Mouse (Mus musculus) hindbrain, embryonic 13.5 days (tissue): ENCODE results near the gene Slc39a13. TPM values are rescaled to one million over a fixed set of nuclear protein-coding genes. Genes with fewer than 3 reads are reported as not detected.

ENCODE experiments used
- ATAC-seq: fragments of 200-750 bp; cut with Nextera tagmentation; 2 replicates; pipeline ENCODE4 v1.8.0; 2017; ENCODE audit warnings: moderate TSS enrichment; ENCODE audit not compliant: low FRiP score
- H3K27ac ChIP-seq: fragments of 300-500 bp; sonication (generic); 2 replicates; pipeline ENCODE4 v1.5.1; 2015; ENCODE audit warnings: inconsistent platforms, mild to moderate bottlenecking, moderate library complexity
- H3K27me3 ChIP-seq: fragments of 300-500 bp; sonication (generic); 2 replicates; pipeline ENCODE4 v1.6.1; 2015; ENCODE audit warnings: mild to moderate bottlenecking, inconsistent platforms
- H3K36me3 ChIP-seq: fragments of 300-500 bp; sonication (generic); 2 replicates; pipeline ENCODE4 v1.6.1; 2015; ENCODE audit warnings: mild to moderate bottlenecking, inconsistent platforms
- H3K4me1 ChIP-seq: fragments of 300-500 bp; sonication (generic); replicated peaks from 2 replicates; pipeline ENCODE4 v1.6.1; 2015; ENCODE audit warnings: inconsistent platforms
- H3K4me2 ChIP-seq: fragments of 300-500 bp; sonication (generic); 2 replicates; pipeline ENCODE4 v1.6.1; 2015; ENCODE audit warnings: inconsistent platforms, mild to moderate bottlenecking, moderate library complexity
- H3K4me3 ChIP-seq: fragments of 300-500 bp; sonication (generic); 2 replicates; pipeline ENCODE4 v1.5.1; 2015; ENCODE audit warnings: mild to moderate bottlenecking, inconsistent platforms
- H3K9ac ChIP-seq: fragments of 300-500 bp; sonication (generic); 2 replicates; pipeline ENCODE4 v1.6.1; 2015; ENCODE audit warnings: mild to moderate bottlenecking, inconsistent platforms
- H3K9me3 ChIP-seq: fragments of 300-500 bp; sonication (generic); 2 replicates; pipeline ENCODE4 v1.6.1; 2016; ENCODE audit warnings: inconsistent platforms
- WGBS: fragments of 180-500 bp; shearing (Covaris S2); methylation state at CpG from one replicate; pipeline ENCODE4 v1.1.7; 2015; 5-methylcytosine and 5-hydroxymethylcytosine counted together
- polyA plus RNA-seq: library from polyadenylated mRNA; unstranded; fragments of >200 nt; fragmentation: Nextera tagmentation; extraction: Ambion mirVana; gene quantifications from 2 replicates; pipeline ENCODE4 v1.2.1, GENCODE M21; 2015

Gene Slc39a13
- polyA plus RNA-seq, 1 experiment from 2014 or later: 28.1 TPM

GRCm38 (mm10) chr2:91086392-91087237, 16.4 kb upstream of the Slc39a13 start:
- Histone ChIP-seq H3K9ac (no peak overlapping the region; the same call in 1 of the 2 replicates), H3K4me1 (no peaks in the 10 kb centered on the region), H3K36me3 (no peaks in the 10 kb centered on the region), H3K27ac (no peak overlapping the region), H3K9me3 (no peaks in the 10 kb centered on the region), H3K27me3 (no peaks in the 10 kb centered on the region), H3K4me3 (no peak overlapping the region), H3K4me2 (no peak overlapping the region)
- 57% methylated on average over 9 of the region's 9 CpGs for whole genome bisulfite sequencing
- no peak for ATAC-seq

- Histone ChIP-seq H3K9ac (no peak overlapping the region; the same call in 1 of the 2 replicates), H3K4me3 (no peak overlapping the region), H3K4me2 (no peak overlapping the region), H3K9me3 (no peaks in the 10 kb centered on the region), H3K4me1 (no peaks in the 10 kb centered on the region), H3K36me3 (no peaks in the 10 kb centered on the region), H3K27ac (no peak overlapping the region), H3K27me3 (no peaks in the 10 kb centered on the region)
- ATAC-seq: no peak
- WGBS: 86% methylated on average over 14 of the region's 14 CpGs
Observed at GRCm38 (mm10) chr2:91085494-91086391, 15.5 kb upstream of the Slc39a13 start.

DNA sequence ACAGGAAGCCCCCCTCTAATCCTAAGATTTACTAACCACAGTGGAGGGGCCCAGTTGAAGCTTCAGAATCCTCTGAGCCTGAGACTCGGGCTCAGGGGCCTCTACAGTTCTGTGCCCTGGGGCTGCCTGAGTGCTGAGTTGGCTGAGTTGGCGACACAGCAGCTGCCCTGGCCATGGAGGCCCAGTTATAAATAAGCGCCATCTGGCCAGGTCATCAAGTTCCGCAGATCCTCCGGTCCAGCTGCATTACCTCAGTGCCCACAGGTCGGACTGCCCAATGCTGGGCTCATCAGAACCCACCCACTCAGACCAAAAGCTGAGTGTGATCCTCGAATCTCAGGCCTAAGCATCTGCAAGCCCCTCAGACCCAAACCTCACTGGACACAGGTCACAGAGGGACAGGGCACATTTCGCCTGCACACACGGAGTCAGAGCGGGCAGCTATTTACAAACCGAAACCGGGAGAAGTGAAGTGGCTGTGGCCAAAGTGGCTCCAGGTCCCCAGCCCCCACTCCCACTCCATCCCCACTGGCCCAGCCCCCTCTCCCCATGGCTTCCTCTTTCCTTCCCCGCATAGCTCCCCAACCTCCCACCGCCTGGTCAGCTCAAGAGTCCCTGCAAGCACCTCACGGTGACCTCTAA, 14.1 kb upstream of the Slc39a13 start:
- Histone ChIP-seq H3K4me3 (no peak overlapping the region), H3K9me3 (no peaks in the 10 kb centered on the region), H3K4me1 (peaks cover under 1% of the 10 kb centered on the region), H3K4me2 (no peak overlapping the region), H3K27ac (no peak overlapping the region), H3K9ac (no peak overlapping the region), H3K27me3 (no peaks in the 10 kb centered on the region), H3K36me3 (no peaks in the 10 kb centered on the region)
- ATAC-seq: no peak
- WGBS: 83% methylated on average over 15 of the region's 15 CpGs

GRCm38 (mm10) chr2:91083366-91083940, 13.2 kb upstream of the Slc39a13 start:
- H3K4me1 ChIP-seq: peaks cover 9% of the 10 kb centered on the region
- no peaks in the 10 kb centered on the region for H3K9me3 ChIP-seq
- no peak overlapping the region for H3K4me3 ChIP-seq
- ATAC-seq: no peak
- H3K9ac ChIP-seq: no peak overlapping the region
- 52% methylated on average over 1 of the region's 1 CpGs for WGBS
- H3K27me3 ChIP-seq: no peaks in the 10 kb centered on the region
- H3K27ac ChIP-seq: no peak overlapping the region
- H3K36me3 ChIP-seq: no peaks in the 10 kb centered on the region
- no peak overlapping the region for H3K4me2 ChIP-seq

DNA sequence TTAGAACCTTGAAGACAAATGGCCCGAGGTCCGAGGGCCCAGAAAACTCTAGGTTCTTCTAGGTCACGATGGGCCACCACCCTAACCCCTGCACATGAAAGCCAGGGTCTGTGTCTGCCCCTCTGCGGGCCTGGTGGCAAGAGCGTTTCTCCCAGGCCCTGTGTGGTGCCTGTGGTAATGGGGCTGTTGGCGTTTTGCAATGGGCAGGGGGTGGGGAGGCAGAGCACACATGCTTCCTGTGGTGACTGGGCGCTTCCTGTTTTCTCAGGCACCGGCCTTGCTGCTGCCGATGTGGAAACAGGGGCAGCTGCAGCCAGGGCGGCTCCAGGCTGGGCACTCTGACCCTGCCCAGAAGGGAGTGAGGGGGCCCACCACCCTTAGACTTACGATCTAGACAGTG, 12.6 kb upstream of the Slc39a13 start:
- Histone ChIP-seq H3K9ac (no peak overlapping the region), H3K27ac (no peak overlapping the region), H3K4me3 (no peak overlapping the region), H3K36me3 (no peaks in the 10 kb centered on the region), H3K27me3 (no peaks in the 10 kb centered on the region), H3K9me3 (no peaks in the 10 kb centered on the region), H3K4me1 (peaks cover 14% of the 10 kb centered on the region), H3K4me2 (no peak overlapping the region)
- WGBS: 74% methylated on average over 11 of the region's 11 CpGs
- no peak for ATAC-seq

GRCm38 (mm10) chr2:91081775-91082695, 11.8 kb upstream of the Slc39a13 start, which contains the start of gene Spi1:
Spi1 (plus strand) TSS chr2:91082390.
- 85% methylated on average over 13 of the region's 13 CpGs for WGBS

DNA sequence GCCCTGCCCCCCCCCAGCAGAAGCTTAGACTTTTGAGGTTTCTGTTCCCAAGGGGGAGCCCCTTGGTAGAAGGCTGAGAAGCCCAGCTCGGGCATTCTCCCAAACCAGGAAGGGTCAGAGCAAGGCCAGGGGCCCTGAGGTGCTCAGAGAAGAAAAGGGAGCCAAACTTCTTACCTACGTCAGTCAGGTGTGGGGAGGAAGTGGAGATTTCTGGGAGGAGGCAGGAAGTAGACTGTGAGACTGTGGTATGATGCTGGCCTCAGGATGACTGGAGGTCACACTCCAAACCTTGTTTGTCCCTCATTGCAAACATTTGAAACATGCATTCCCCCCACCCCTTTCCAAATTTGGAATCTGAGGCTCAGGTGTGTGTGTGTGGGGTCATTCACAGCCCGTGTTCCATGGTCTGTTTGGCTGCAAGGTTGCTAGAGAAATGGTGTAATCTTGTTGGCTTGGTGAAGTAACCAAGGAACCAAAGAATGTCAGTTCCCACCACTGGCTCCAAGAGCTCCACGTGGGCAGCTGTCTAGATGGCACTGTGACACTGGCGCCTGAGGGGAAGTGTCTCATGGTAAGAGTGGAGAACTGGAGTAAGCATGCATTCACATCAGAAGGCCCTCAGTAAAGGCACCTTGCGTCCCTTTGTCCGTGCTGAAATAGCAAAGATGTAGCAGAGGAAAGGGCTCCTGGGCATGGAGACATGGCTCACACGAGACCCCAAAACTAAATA, 10.7 kb upstream of the Slc39a13 start:
- no peak overlapping the region for H3K27ac ChIP-seq
- no peaks in the 10 kb centered on the region for H3K9me3 ChIP-seq
- WGBS: 83% methylated on average over 8 of the region's 8 CpGs
- H3K36me3 ChIP-seq: no peaks in the 10 kb centered on the region
- peaks cover 16% of the 10 kb centered on the region for H3K4me1 ChIP-seq
- H3K9ac ChIP-seq: no peak overlapping the region
- H3K4me3 ChIP-seq: no peak overlapping the region
- ATAC-seq: no peak
- H3K4me2 ChIP-seq: no peak overlapping the region
- no peaks in the 10 kb centered on the region for H3K27me3 ChIP-seq

More at GRCm38 (mm10) chr2:91081775-91082695, 11.8 kb upstream of the Slc39a13 start, which contains the start of gene Spi1:
- no peak within 1 kb of the TSS for H3K4me2 ChIP-seq
- no peak within 1 kb of the TSS for H3K27ac ChIP-seq
- H3K9me3 ChIP-seq: no peaks in the 10 kb centered on the region
- H3K9ac ChIP-seq: no peak within 1 kb of the TSS
- no peak for ATAC-seq
- H3K4me1 ChIP-seq: peaks cover 16% of the 10 kb centered on the region
- H3K27me3 ChIP-seq: no peaks in the 10 kb centered on the region
- no peaks in the 10 kb centered on the region for H3K36me3 ChIP-seq
- H3K4me3 ChIP-seq: no peak within 1 kb of the TSS

DNA sequence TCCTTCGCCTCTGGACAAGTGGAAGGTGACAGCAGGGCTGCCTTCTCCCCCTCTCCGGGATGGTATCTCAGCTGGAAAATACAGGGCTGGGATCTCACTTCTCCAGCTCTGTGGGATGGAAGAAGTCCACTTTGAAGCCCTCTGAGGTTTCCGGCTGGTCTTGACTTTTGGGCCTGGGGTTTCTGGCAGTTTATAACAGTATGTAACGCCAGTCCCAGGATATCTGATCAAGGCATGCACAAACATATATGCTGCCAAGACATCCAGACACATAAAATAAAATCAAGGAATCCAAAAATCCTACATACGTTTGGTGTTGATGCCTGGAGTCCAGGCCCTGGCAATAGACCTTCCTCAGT, 8.8 kb upstream of the Slc39a13 start:
- H3K27ac ChIP-seq: peak overlapping the region; percentile 44; the same call in 1 of the 2 replicates

DNA sequence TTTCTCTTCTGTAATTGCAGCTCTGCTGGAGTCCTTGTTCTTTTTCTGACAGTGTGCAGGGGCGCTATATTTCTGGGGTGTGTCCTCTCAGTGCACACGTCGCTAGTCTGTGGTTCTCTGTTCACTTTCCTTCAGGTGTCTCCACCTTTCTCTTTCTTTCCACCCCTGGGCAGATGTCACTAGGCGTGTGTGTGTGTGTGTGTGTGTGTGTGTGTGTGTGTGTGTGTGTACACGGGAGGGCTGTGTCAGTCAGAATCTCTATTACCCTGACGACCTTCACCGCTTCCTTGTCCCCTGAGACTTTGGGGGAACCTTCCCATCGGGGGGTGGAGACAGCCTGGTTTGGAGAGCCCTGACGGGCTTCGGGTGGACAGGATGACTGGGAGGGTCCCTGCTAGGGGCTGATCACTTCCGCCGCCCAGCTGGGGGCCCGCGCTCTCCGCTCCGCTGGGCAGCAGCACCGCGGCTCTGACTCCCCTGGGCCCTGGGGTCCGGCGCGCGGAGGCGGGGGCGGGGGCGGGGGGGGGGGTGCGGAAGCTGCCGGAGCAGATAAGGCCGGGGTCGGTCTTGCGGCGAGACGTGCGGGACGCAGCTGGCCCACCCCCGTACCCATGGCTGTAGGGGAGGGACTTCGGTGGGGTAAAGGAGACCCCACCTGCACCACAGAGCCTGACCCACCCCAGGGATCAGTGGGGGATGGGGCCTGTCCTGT, 8.3 kb upstream of the Slc39a13 start:
- peak overlapping the region; percentile 49 for H3K4me3 ChIP-seq
- peak overlapping the region; percentile 44; the same call in 1 of the 2 replicates for H3K27ac ChIP-seq
- peak overlapping the region; percentile 83 for H3K4me2 ChIP-seq
- peak; percentile 76 for ATAC-seq
- peaks cover 16% of the 10 kb centered on the region for H3K4me1 ChIP-seq
- H3K9ac ChIP-seq: peak overlapping the region; percentile 70
- H3K9me3 ChIP-seq: no peaks in the 10 kb centered on the region
- WGBS: under 1% methylated on average over 31 of the region's 36 CpGs
- no peaks in the 10 kb centered on the region for H3K36me3 ChIP-seq
- no peaks in the 10 kb centered on the region for H3K27me3 ChIP-seq

More for the DNA sequence above, 8.8 kb upstream of the Slc39a13 start:
- Histone ChIP-seq H3K9ac (peak overlapping the region; percentile 70), H3K36me3 (no peaks in the 10 kb centered on the region), H3K27me3 (no peaks in the 10 kb centered on the region), H3K9me3 (no peaks in the 10 kb centered on the region), H3K4me1 (peaks cover 16% of the 10 kb centered on the region), H3K4me3 (peak overlapping the region; percentile 49), H3K4me2 (peak overlapping the region; percentile 83)
- 31% methylated on average over 5 of the region's 5 CpGs for WGBS
- no peak; the same call in 1 of the 2 replicates for ATAC-seq

GRCm38 (mm10) chr2:91077957-91078313, 7.7 kb upstream of the Slc39a13 start:
- ATAC-seq: peak; percentile 34; the same call in 1 of the 2 replicates
- WGBS: 15% methylated on average over 12 of the region's 12 CpGs
- peak overlapping the region; percentile 83 for H3K4me2 ChIP-seq
- peak overlapping the region; percentile 70 for H3K9ac ChIP-seq
- H3K36me3 ChIP-seq: no peaks in the 10 kb centered on the region
- no peaks in the 10 kb centered on the region for H3K9me3 ChIP-seq
- peak overlapping the region; percentile 44; the same call in 1 of the 2 replicates for H3K27ac ChIP-seq
- peaks cover 16% of the 10 kb centered on the region for H3K4me1 ChIP-seq
- H3K27me3 ChIP-seq: no peaks in the 10 kb centered on the region
- peak overlapping the region; percentile 49 for H3K4me3 ChIP-seq
